Mouse (Mus musculus) cerebellum, postnatal 25 days (tissue): ENCODE measurements around the gene Tecpr2.

Experiments used
- DNase-seq, 2 experiments: peaks; one replicate each; pipeline ENCODE4 v3.0.0; 2021; ENCODE audit warnings: mixed read lengths in 2 of 2

Tecpr2 gene

GRCm38 (mm10) chr12:110978607-110979406 is 89.7 kb downstream of the Tecpr2 start, which contains the start of gene Ankrd9:
Gene Ankrd9, minus strand, starts transcription at chr12:110979040.
- peak; percentile 93 to 96 for DNase-seq

GRCm38 (mm10) chr12:110979808-110980207 is 90.7 kb downstream of the Tecpr2 start:
- no peak for DNase-seq

- no peak for DNase-seq
Observed at GRCm38 (mm10) chr12:110981736-110982135, 92.7 kb downstream of the Tecpr2 start.

- no peak for DNase-seq
Observed at GRCm38 (mm10) chr12:110983083-110983482, 94.0 kb downstream of the Tecpr2 start.

- no peak for DNase-seq
Observed at GRCm38 (mm10) chr12:110983714-110984113, 94.7 kb downstream of the Tecpr2 start.

GRCm38 (mm10) chr12:110984598-110984997 is 95.5 kb downstream of the Tecpr2 start:
- DNase-seq = no peak

- no peak for DNase-seq
Observed at GRCm38 (mm10) chr12:110985141-110985540, 96.1 kb downstream of the Tecpr2 start.

GRCm38 (mm10) chr12:110986536-110987425 is 97.7 kb downstream of the Tecpr2 start:
- peak in 1 of 2 experiments; percentile 31 for DNase-seq

- no peak for DNase-seq
Observed at GRCm38 (mm10) chr12:110989409-110989808, 100.3 kb downstream of the Tecpr2 start.

GRCm38 (mm10) chr12:110990500-110990899 is 101.4 kb downstream of the Tecpr2 start:
- no peak for DNase-seq

- DNase-seq = peak; percentile 65 to 82
Observed at GRCm38 (mm10) chr12:110991361-110992127, 102.5 kb downstream of the Tecpr2 start.

GRCm38 (mm10) chr12:110992128-110992553 is 103.1 kb downstream of the Tecpr2 start:
- peak; percentile 98 for DNase-seq

GRCm38 (mm10) chr12:110992771-110993170 is 103.7 kb downstream of the Tecpr2 start:
- DNase-seq = peak in 1 of 2 experiments; percentile 57

GRCm38 (mm10) chr12:110993226-110993625 is 104.2 kb downstream of the Tecpr2 start:
- DNase-seq = no peak

- peak in 1 of 2 experiments; percentile 30 for DNase-seq
Observed at GRCm38 (mm10) chr12:110994666-110995065, 105.6 kb downstream of the Tecpr2 start.

GRCm38 (mm10) chr12:110998092-110998491 is 109.0 kb downstream of the Tecpr2 start:
- DNase-seq = no peak

GRCm38 (mm10) chr12:110999820-111000219 is 110.8 kb downstream of the Tecpr2 start:
- DNase-seq = no peak

GRCm38 (mm10) chr12:111000956-111001355 is 111.9 kb downstream of the Tecpr2 start:
- no peak for DNase-seq

GRCm38 (mm10) chr12:111004142-111004541 is 115.1 kb downstream of the Tecpr2 start:
- no peak for DNase-seq

- DNase-seq = no peak
Observed at GRCm38 (mm10) chr12:111005803-111006202, 116.7 kb downstream of the Tecpr2 start.

- DNase-seq = no peak
Observed at GRCm38 (mm10) chr12:111006339-111006738, 117.3 kb downstream of the Tecpr2 start.
